Mouse (Mus musculus): ENCODE measurements at regions not wholly inside any gene's neighbourhood (a gene's known extent, or its start where the extent isn't known, plus 50 kb on each side); places are given as distances from the start of the nearest gene placed in this dataset.

- TF ChIP-seq ZC3H11A (IDR thresholded peaks at IDR 0.05; ENCODE audit: borderline replicate concordance, low read depth, low read length) (no peak), MAFK (IDR thresholded peaks at IDR 0.05; ENCODE audit: insufficient read depth, low read depth, low read length) (no peak), ZNF384 (IDR thresholded peaks at IDR 0.05; ENCODE audit: low read depth, low read length) (no peak), CHD2 (IDR thresholded peaks at IDR 0.05; ENCODE audit: low read depth, low read length) (no peak)
Measured at GRCm38 (mm10) chr8:25366181-25366580, 542.0 kb upstream of the Adam5 start.

Data from ES-E14 (cell line).